Mouse (Mus musculus) cerebellum, adult 11-12 months (tissue): ENCODE data around the gene Rhob.
"Not testable (repeated sequence)": the region's sequence is repeated elsewhere in the genome, so short reads cannot be mapped to it uniquely, and the experiment has no call there.

ENCODE experiments used
- DNase-seq: peaks from one replicate; pipeline ENCODE4 v3.0.0; 2022

Gene Rhob

DNA sequence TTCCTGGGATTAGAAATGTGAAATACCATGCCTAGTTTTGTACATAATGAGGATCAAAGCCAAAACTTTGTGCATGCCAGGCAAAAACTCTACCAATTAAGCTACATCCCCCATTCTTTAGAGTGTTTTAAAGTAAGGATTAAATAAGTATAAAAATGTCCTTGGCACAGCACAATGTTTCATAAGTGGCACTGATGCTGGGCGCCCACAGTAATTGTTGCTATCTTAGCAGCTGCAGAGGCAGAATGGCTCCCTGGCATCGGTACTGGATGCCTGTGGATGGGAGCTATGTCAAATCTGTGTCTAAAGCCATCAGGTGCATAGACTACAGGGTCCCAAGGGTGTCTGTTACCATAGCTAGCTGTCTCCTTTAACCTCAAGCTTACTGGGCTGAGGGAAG is 28.8 kb downstream of the Rhob start:
- no peak for DNase-seq

DNA sequence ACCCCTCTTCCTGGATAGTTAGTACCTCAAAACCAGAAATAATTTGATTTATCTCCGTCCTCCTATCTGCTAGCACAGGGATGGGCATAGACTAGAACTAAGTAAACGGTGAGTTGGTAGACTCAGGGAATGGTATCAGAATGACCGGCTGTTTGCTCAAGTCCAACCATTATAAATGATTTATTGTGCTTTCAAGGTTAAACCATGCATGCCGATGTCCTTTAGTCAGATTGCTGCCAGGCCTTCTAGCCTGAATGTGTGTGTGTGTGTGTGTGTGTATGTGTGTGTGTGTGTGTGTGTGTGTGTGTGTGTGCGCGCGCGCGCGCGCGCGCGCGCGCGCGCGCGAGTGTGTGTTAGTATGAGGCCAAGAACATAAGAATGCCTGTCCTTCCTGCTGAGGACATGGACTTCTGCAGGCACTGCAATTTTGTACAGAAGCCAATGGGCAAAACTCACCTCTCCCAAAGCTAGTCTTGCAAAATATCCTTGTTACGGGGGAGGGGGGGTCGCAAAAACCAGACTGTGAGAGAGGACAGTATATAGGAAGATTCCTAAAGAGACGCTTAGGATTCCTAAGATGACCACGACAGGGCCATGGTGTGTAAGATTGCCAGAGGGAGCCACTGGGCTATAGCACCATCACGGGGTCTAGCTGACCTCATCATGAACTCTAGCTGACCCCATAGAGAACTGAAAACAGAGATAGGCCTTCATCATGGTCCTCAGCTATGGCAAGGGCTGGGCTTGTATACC is 29.9 kb downstream of the Rhob start:
- DNase-seq = no peak

GRCm38 (mm10) chr12:8468221-8468865 is 31.5 kb downstream of the Rhob start:
- DNase-seq = no peak

GRCm38 (mm10) chr12:8467029-8467924 is 32.5 kb downstream of the Rhob start:
- DNase-seq = no peak

- no peak for DNase-seq
Measured at GRCm38 (mm10) chr12:8465680-8466079, 34.1 kb downstream of the Rhob start.

- DNase-seq = no peak
Measured at GRCm38 (mm10) chr12:8464961-8465360, 34.8 kb downstream of the Rhob start.

- DNase-seq = no peak
Measured at GRCm38 (mm10) chr12:8463599-8464160, 36.1 kb downstream of the Rhob start.

- no peak for DNase-seq
Measured at GRCm38 (mm10) chr12:8462533-8462932, 37.3 kb downstream of the Rhob start.

GRCm38 (mm10) chr12:8461575-8461974 is 38.2 kb downstream of the Rhob start:
- DNase-seq = not testable (repeated sequence)

DNA sequence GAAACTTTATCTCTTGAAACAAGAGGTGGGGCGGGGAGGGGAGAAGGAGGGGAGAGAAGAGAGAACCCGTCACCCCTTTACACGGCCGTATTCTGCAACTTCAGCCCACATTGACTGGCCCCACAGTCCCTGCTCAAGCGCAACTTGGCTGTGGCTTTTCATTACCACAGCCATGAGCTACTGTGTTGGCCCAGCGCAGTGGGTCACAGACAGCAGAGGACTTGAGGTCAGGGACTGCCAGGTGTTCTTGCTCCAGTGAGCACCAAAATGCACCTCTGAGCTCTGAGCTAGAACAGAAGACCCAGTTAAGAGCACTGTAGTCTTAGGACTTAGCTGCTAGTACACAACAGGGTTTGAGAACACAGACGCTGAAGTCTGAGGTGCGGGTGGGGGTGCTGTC is 41.4 kb downstream of the Rhob start:
- no peak for DNase-seq

DNA sequence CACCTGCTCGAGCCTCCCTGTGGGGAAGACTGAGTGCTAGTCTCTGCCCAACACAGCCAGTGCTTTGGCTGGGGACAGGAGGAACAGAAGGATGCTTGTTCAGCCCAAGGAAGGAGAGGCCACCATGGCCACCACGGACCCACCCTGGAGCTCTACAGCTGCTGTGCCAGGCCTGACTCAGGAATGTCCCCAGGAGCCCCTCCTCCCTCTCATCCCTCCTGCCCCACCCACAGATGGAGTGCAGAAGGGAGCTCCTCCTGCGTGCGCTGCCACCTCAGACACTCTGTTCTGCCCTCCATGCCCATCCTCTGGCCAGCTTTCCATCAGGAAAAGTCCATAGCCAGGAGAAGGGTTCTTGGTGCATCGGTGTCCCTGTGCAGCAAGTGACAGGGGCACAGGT is 42.8 kb downstream of the Rhob start:
- DNase-seq = no peak

DNA sequence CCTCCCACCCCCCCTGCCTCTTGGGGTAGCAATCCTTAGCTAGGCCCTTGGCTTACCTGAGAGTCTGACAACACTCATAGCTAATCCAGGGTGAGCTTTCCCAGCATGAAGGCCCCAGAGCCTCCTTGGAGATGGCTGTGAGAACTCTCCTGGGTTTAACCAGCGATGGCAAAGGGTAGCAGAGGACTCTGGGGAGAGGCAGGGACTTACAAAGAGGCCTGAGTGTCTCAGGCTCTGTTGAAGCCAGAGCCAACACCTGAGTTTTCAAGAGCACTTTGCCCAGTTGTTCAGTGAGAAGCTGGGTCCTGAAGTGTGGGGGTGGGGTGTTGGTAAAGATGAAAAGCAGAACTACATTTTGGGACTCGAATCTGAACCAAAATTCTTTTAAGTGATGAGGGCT is 44.8 kb downstream of the Rhob start:
- no peak for DNase-seq

GRCm38 (mm10) chr12:8454487-8454886 is 45.3 kb downstream of the Rhob start:
- no peak for DNase-seq

- peak; percentile 66 for DNase-seq
Measured at GRCm38 (mm10) chr12:8452766-8453621, 46.8 kb downstream of the Rhob start.

- DNase-seq = no peak
Measured at GRCm38 (mm10) chr12:8451571-8452485, 48.0 kb downstream of the Rhob start.

DNA sequence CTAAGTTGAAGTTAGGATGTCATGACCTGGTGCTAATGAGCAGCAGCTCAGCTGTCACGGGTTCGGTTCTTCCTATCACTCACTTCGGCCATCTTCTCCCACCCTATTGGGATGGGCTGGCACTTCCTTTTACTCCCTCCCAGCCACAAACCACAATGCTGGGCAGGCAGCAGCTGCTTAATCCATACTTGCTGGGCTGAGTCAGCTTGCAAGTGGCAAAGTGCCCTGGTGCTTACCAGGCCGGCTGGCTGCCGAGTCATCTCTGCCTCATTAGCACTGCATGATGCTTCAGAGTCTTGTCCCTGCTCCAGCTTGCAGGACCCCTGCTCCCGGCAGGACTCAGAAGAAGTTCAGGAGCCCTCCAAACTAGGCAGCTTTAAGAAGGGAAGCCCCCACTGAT is 49.2 kb downstream of the Rhob start:
- no peak for DNase-seq

GRCm38 (mm10) chr12:8450028-8450427 is 49.8 kb downstream of the Rhob start:
- DNase-seq = no peak
